ENCODE assay signal across 13 mouse cellular contexts in the genomic region with DNA sequence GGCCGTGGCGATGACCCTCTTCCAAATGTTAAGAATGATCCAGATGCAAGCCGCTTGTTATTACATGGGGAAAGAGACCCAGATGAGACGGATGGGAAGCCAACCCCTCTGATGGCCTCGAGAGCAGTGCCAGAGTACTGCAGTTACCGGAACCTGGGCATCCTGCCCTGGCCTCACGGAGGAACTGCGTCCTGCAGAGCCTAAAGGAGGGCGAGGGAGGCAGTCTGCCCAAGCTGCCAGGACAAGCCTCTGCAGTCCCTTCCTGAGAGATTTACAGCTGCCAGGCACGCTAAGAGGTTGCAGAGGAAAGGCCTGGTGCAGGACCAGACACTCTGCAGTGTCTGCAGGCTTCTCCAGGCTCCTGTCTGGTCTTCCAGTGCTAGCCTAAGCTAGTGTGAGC. TPM values are rescaled to one million over a fixed set of nuclear protein-coding genes. Genes with fewer than 3 reads are reported as not detected.
DNase-seq lines count a peak whose midpoint lies in the region; ATAC-seq and TF ChIP-seq lines count a peak whose summit lies in the region.
"Had no signal": no experiment of that assay in that cellular context is flagged by ENCODE, and none has a peak within 500 bp of the region (broad histone marks: within the 10 kb centered on the region; RNA-seq: fewer than 3 reads in every experiment).

No protein-coding gene starts in this region.

- TF ChIP-seq EP300 in liver, postnatal 0 days (IDR thresholded peaks at IDR 0.05; ENCODE audit: low read depth): no peak

- H3K4me2 ChIP-seq in heart, embryonic 13.5 days: no peak overlapping the region
- H3K4me2 ChIP-seq in liver, embryonic 12.5 days: no peak overlapping the region
- no peak overlapping the region for H3K4me2 ChIP-seq in liver, postnatal 0 days (ENCODE audit: low read depth, low read length)
- H3K4me2 ChIP-seq: hindbrain, embryonic 15.5 days; limb, embryonic 12.5 days had no signal

- H3K4me3 ChIP-seq in heart, embryonic 13.5 days: no peak overlapping the region
- H3K4me3 ChIP-seq in liver, embryonic 12.5 days: no peak overlapping the region
- H3K4me3 ChIP-seq in liver, postnatal 0 days (ENCODE audit: low read depth, low read length): no peak overlapping the region
- H3K4me3 ChIP-seq: hindbrain, embryonic 15.5 days; limb, embryonic 12.5 days; megakaryocyte, embryonic 14.5 days had no signal

- DNase-seq in heart, postnatal 25 days (ENCODE audit: low spot score): no peak
- no peak for DNase-seq in liver, postnatal 0 days
- DNase-seq in cerebellum, adult 11-12 months: peak; percentile 74
- peak; percentile 34 for DNase-seq in gastrocnemius, postnatal 10 days
- no peak for DNase-seq in adipocyte (ENCODE audit: low spot score)
- no peak for DNase-seq in retina, postnatal 1 day
- DNase-seq: right cerebral cortex, postnatal 25 days had no signal

- 0 out of 2 replicates have a peak, but pooled peaks cover 4% of the 10 kb centered on the region for H3K27me3 ChIP-seq in heart, embryonic 13.5 days (replicated peaks)
- no peaks in the 10 kb centered on the region for H3K27me3 ChIP-seq in liver, embryonic 12.5 days (replicated peaks)
- no peaks in the 10 kb centered on the region for H3K27me3 ChIP-seq in liver, postnatal 0 days (ENCODE audit: insufficient read depth, low read length)
- H3K27me3 ChIP-seq: hindbrain, embryonic 15.5 days; megakaryocyte, embryonic 14.5 days had no signal

- intact Hi-C loops in heart, postnatal 25 days (cut with DNase I): no loop called here

- H3K27ac ChIP-seq in heart, embryonic 13.5 days (replicated peaks): no peak overlapping the region
- peak overlapping the region; percentile 27; the same call in 1 of the 2 replicates for H3K27ac ChIP-seq in liver, embryonic 12.5 days
- H3K27ac ChIP-seq in liver, postnatal 0 days (ENCODE audit: low read depth): no peak overlapping the region
- H3K27ac ChIP-seq: hindbrain, embryonic 15.5 days; limb, embryonic 12.5 days had no signal

- H3K4me1 ChIP-seq in heart, embryonic 13.5 days: peaks cover 18% of the 10 kb centered on the region
- H3K4me1 ChIP-seq in liver, embryonic 12.5 days: peaks cover 48% of the 10 kb centered on the region
- H3K4me1 ChIP-seq in liver, postnatal 0 days (ENCODE audit: insufficient read depth): peaks cover 4% of the 10 kb centered on the region; the same call in 1 of the 2 replicates
- H3K4me1 ChIP-seq: limb, embryonic 12.5 days had no signal

- H3K9ac ChIP-seq in heart, embryonic 13.5 days: peak overlapping the region; percentile 28; the same call in 1 of the 2 replicates
- H3K9ac ChIP-seq in liver, embryonic 12.5 days: no peak overlapping the region
- no peak overlapping the region for H3K9ac ChIP-seq in liver, postnatal 0 days (replicated peaks)
- H3K9ac ChIP-seq: hindbrain, embryonic 15.5 days; limb, embryonic 12.5 days had no signal

- no peaks in the 10 kb centered on the region for H3K36me3 ChIP-seq in heart, embryonic 13.5 days
- H3K36me3 ChIP-seq in liver, embryonic 12.5 days: no peaks in the 10 kb centered on the region
- H3K36me3 ChIP-seq in liver, postnatal 0 days (replicated peaks; ENCODE audit: insufficient read depth, low read length): no peaks in the 10 kb centered on the region
- H3K36me3 ChIP-seq: hindbrain, embryonic 15.5 days; limb, embryonic 12.5 days had no signal

- no peak for ATAC-seq in heart, embryonic 13.5 days (ENCODE audit: extremely low read depth, insufficient number of reproducible peaks, low FRiP score, low TSS enrichment)
- no peak for ATAC-seq in liver, embryonic 12.5 days
- ATAC-seq in liver, postnatal 0 days: no peak

- no peak for TF ChIP-seq CTCF in liver, postnatal 0 days (IDR thresholded peaks at IDR 0.05; ENCODE audit: low read depth)

- no peaks in the 10 kb centered on the region for H3K9me3 ChIP-seq in heart, embryonic 13.5 days
- H3K9me3 ChIP-seq in liver, embryonic 12.5 days (replicated peaks): no peaks in the 10 kb centered on the region
- no peaks in the 10 kb centered on the region for H3K9me3 ChIP-seq in liver, postnatal 0 days (ENCODE audit: low read length)
- H3K9me3 ChIP-seq: hindbrain, embryonic 15.5 days; limb, embryonic 12.5 days; megakaryocyte, embryonic 14.5 days had no signal

- 68% methylated on average over 10 of the region's 10 CpGs for WGBS in heart, embryonic 13.5 days
- 66% methylated on average over 10 of the region's 10 CpGs for WGBS in liver, embryonic 12.5 days (ENCODE audit: insufficient replicate concordance)
- WGBS in liver, postnatal 0 days (ENCODE audit: insufficient replicate concordance): 49% methylated on average over 10 of the region's 10 CpGs

RNA-seq across cellular contexts. Expression of a gene that starts 18.2 kb away (rescaled TPM):
- polyA plus RNA-seq in heart, embryonic 13.5 days (2015; fragmentation: Nextera tagmentation; extraction: Ambion mirVana): 41.2 and 42.6 TPM in 2 replicates
- 10 to 100 TPM; 53.1 to 58.1 TPM for total RNA-seq in heart, postnatal 25 days (2021)
- polyA plus RNA-seq in liver, embryonic 12.5 days (2016; fragmentation: Nextera tagmentation; extraction: Ambion mirVana): 110 TPM in 2 replicates
- 40.7 and 46.3 TPM in 2 replicates for polyA plus RNA-seq in liver, postnatal 0 days (2015; fragmentation: Nextera tagmentation; extraction: Ambion mirVana)
- 10 to 100 TPM; 40.5 to 49.5 TPM for total RNA-seq in gastrocnemius, postnatal 10 days (2021)

RNA-seq across cellular contexts. Expression of a gene that starts 20.5 kb away (rescaled TPM):
- 0.39 and 0.50 TPM in 2 replicates for polyA plus RNA-seq in heart, embryonic 13.5 days (2015; fragmentation: Nextera tagmentation; extraction: Ambion mirVana)
- total RNA-seq in heart, postnatal 25 days (2021): not detected
- polyA plus RNA-seq in liver, embryonic 12.5 days (2016; fragmentation: Nextera tagmentation; extraction: Ambion mirVana): 0.66 and 0.73 TPM in 2 replicates
- polyA plus RNA-seq in liver, postnatal 0 days (2015; fragmentation: Nextera tagmentation; extraction: Ambion mirVana): 0.16 and 0.18 TPM in 2 replicates
- total RNA-seq in gastrocnemius, postnatal 10 days (2021): under 1 TPM; 0.05 to 0.23 TPM
- total RNA-seq: gastrocnemius, adult 8-10 months had no signal

Comparison
In these comparisons a context has a peak if more than half of its experiments do, and no peak if none do; other contexts are left out.
1. DNase-seq: peak in cerebellum, adult 11-12 months (single experiment) and gastrocnemius, postnatal 10 days (single experiment); none in heart, postnatal 25 days (single experiment), liver, postnatal 0 days (single experiment), adipocyte (single experiment) and retina, postnatal 1 day (single experiment).